Mouse (Mus musculus) cerebellum, adult 2 months (tissue): ENCODE data around the gene Fam3c.

ENCODE experiments used
- CTCF ChIP-seq: fragments of 200-500 bp; IDR thresholded peaks from 2 replicates; pipeline ENCODE4 v1.5.1; 2011; ENCODE audit warnings: low read depth, mild to moderate bottlenecking, control low read depth, low read length, moderate library complexity, borderline replicate concordance; ENCODE audit not compliant: insufficient read depth
- POLR2A ChIP-seq: fragments of 200-500 bp; IDR thresholded peaks from 2 replicates; pipeline ENCODE4 v1.6.1; 2011; ENCODE audit warnings: low read length, control low read depth, borderline replicate concordance; ENCODE audit not compliant: insufficient read depth

- TF ChIP-seq POLR2A: no peak
- no peak for TF ChIP-seq CTCF
Observed at GRCm38 (mm10) chr6:22280217-22280861, 75.7 kb downstream of the Fam3c start.
